Mouse (Mus musculus) right cerebral cortex, postnatal 10 days (tissue): ENCODE measurements around the gene Kif1bp.
A peak's percentile ranks its signal among the peaks of the same experiment; 100 is the strongest.
"Not testable (repeated sequence)": the region's sequence is repeated elsewhere in the genome, so short reads cannot be mapped to it uniquely, and the experiment has no call there.

Experiments
- DNase-seq, 2 experiments: peaks; one replicate each; pipeline ENCODE4 v3.0.0; 2021; ENCODE audit warnings: low spot score in 2 of 2

The Kif1bp gene

GRCm38 (mm10) chr10:62578338-62579100, at the start of gene Kif1bp:
Gene Kif1bp, minus strand, starts transcription at chr10:62578457.
- DNase-seq: peak; percentile 99 to 100

- DNase-seq: no peak
Observed at GRCm38 (mm10) chr10:62604161-62604560, 25.9 kb upstream of the Kif1bp start.

- no peak for DNase-seq
Observed at GRCm38 (mm10) chr10:62603233-62604030, 25.2 kb upstream of the Kif1bp start.

- peak; percentile 94 to 95 for DNase-seq
Observed at GRCm38 (mm10) chr10:62602177-62603040, 24.2 kb upstream of the Kif1bp start, which contains the start of gene Ddx21. Gene Ddx21, minus strand, starts transcription at chr10:62602281.

GRCm38 (mm10) chr10:62601833-62602176, 23.5 kb upstream of the Kif1bp start:
- no peak for DNase-seq

- DNase-seq: no peak
Observed at GRCm38 (mm10) chr10:62601053-62601791, 23.0 kb upstream of the Kif1bp start.

- no peak for DNase-seq
Observed at GRCm38 (mm10) chr10:62600056-62600455, 21.8 kb upstream of the Kif1bp start.

- not testable (repeated sequence) for DNase-seq
Observed at GRCm38 (mm10) chr10:62599311-62599710, 21.1 kb upstream of the Kif1bp start.

- no peak for DNase-seq
Observed at GRCm38 (mm10) chr10:62592496-62592895, 14.2 kb upstream of the Kif1bp start.

- DNase-seq: peak; percentile 93 to 94
Observed at GRCm38 (mm10) chr10:62590200-62590599, 11.9 kb upstream of the Kif1bp start.

- DNase-seq: peak in 1 of 2 experiments; percentile 44
Observed at GRCm38 (mm10) chr10:62588616-62589015, 10.4 kb upstream of the Kif1bp start.

GRCm38 (mm10) chr10:62583245-62583644, 5.0 kb upstream of the Kif1bp start:
- DNase-seq: no peak

- DNase-seq: no peak
Observed at GRCm38 (mm10) chr10:62582701-62583100, 4.4 kb upstream of the Kif1bp start.

GRCm38 (mm10) chr10:62582263-62582662, 4.0 kb upstream of the Kif1bp start:
- DNase-seq: peak in 1 of 2 experiments; percentile 37

- DNase-seq: not testable (repeated sequence)
Observed at GRCm38 (mm10) chr10:62579129-62579528, 872 bp upstream of the Kif1bp start.

GRCm38 (mm10) chr10:62577673-62578337, 452 bp downstream of the Kif1bp start:
- DNase-seq: peak in 1 of 2 experiments; percentile 66

- DNase-seq: no peak
Observed at GRCm38 (mm10) chr10:62575001-62575400, 3.3 kb downstream of the Kif1bp start.

GRCm38 (mm10) chr10:62570126-62570871, 8.0 kb downstream of the Kif1bp start:
- no peak for DNase-seq

- no peak for DNase-seq
Observed at GRCm38 (mm10) chr10:62568861-62569260, 9.4 kb downstream of the Kif1bp start.

GRCm38 (mm10) chr10:62557736-62558135, 20.5 kb downstream of the Kif1bp start:
- no peak for DNase-seq
